Mouse (Mus musculus) T-helper 17 cell (primary cell): ENCODE measurements around the gene Elmod1.

Experiments used
- in situ Hi-C, 2 experiments: fragments of 300-600 bp; cut with MboI, MseI; formaldehyde crosslinking; loops; 1 replicate in 1 of 2; 2 replicates in 1 of 2; pipeline ENCODE4 v1.15.1; 2025; ENCODE audit warnings: high pct_unique_total_duplicates in 2 of 2

Elmod1 gene

DNA sequence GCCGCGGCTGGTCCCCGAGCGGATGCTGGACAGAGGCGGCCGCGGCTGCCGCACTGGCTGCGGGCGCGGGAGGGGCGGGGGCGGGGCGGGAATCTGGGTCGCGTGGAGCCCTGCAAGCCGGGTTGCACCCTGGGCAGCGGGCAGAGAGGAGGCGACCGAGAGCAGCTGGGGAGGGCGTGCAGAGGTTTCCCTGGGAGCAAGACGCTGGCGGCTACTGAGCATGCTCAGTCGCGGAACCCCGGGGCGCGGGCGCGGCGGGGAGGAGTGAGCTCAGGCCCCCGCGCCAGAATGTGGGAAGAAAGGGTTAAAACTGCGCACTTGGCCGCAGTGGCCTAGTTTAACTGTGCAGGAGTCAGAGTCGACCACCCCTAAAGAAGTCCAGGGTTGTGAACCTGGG, at the start of gene Elmod1:
Elmod1 (minus strand) TSS at position 180 of the 397 bp plus-strand sequence.
- in situ Hi-C loops, result loop anchor here (5.0 to 25.0 kb wide), 3 partner anchors 138 to 837 kb away; no protein-coding TSS in a partner anchor

DNA sequence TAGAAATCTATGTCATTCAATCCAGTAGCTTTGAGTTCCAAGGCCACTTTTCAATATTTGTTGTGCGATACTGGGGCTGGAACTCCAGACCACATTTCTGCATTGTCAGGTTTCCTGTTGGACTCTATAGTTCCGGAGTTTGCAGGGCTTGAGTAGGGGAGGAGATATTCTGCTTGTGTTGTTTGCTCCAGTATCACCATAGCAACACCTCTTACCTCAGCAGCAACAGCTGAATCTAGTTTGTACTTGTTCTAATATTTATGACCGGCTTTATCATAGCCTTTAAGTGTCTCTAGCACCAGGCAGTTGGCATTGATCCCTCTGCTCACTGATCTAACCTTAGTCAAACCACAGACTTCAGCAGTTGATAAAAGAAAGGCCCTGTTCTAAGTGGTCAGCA, 47.7 kb upstream of the Elmod1 start:
- in situ Hi-C loops, result no loop called here

- in situ Hi-C loops, result loop anchor here in 1 of 2 experiments (25.0 kb wide), 2 partner anchors 157 to 818 kb away; no protein-coding TSS in a partner anchor
These were observed 19.4 kb upstream of the Elmod1 start for GRCm38 (mm10) chr9:53994528-53994927.

GRCm38 (mm10) chr9:53992567-53992966, 17.5 kb upstream of the Elmod1 start:
- in situ Hi-C loops, result loop anchor here in 1 of 2 experiments (25.0 kb wide), 2 partner anchors 155 to 820 kb away; no protein-coding TSS in a partner anchor

GRCm38 (mm10) chr9:53990921-53991320, 15.8 kb upstream of the Elmod1 start:
- in situ Hi-C loops, result loop anchor here in 1 of 2 experiments (25.0 kb wide), 2 partner anchors 154 to 821 kb away; no protein-coding TSS in a partner anchor

GRCm38 (mm10) chr9:53986972-53987371, 11.9 kb upstream of the Elmod1 start:
- in situ Hi-C loops, result loop anchor here (5.0 to 25.0 kb wide), 5 partner anchors 50 to 825 kb away; no protein-coding TSS in a partner anchor

DNA sequence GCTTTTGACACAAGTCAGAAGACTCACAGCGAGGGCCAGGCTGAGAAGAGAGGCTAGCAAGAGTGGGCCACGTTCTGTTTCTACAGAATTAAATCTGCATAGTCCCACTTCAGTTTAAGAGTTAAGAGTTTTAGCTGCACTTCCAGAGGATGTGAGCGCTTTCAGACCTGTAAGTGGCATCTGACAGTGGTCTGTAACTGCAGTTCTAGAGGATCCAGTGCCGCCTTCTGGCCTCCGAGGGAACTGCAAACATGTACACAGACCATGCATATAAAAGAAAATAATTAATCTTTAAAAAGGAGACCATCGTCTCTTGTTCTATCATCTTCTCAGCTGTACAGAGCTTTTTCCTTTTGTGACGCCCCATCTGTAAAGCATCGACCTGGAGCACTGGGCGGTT, 9.8 kb upstream of the Elmod1 start:
- in situ Hi-C loops, result loop anchor here (5.0 to 25.0 kb wide), 5 partner anchors 48 to 827 kb away; no protein-coding TSS in a partner anchor

GRCm38 (mm10) chr9:53974328-53975121, 576 bp downstream of the Elmod1 start:
- in situ Hi-C loops, result loop anchor here (5.0 to 25.0 kb wide), 4 partner anchors 57 to 838 kb away; no protein-coding TSS in a partner anchor

DNA sequence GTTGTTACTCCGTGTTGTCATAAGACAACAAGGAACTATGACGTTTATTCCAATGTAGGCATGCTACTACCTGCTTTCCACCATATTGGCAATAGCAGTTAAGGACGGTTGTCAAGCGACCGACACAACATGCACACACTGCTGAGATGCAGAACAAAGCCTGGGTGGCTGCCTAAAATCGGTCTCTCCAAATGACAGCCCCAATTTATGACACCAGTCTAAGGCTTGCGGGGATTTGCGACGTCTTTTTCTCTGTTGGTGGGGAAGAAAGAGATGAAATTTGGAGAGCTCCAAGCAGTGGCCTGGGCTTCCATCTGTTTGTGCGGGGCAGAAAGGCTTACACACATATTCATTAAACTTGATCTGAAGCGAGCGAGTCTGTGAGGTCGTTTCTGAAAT, 1.2 kb downstream of the Elmod1 start:
- in situ Hi-C loops, result loop anchor here in 1 of 2 experiments (5.0 kb wide), 1 partner anchor 57 kb away; no protein-coding TSS in a partner anchor

GRCm38 (mm10) chr9:53973241-53973640, 1.9 kb downstream of the Elmod1 start:
- in situ Hi-C loops, result loop anchor here in 1 of 2 experiments (5.0 kb wide), 1 partner anchor 56 kb away; no protein-coding TSS in a partner anchor

GRCm38 (mm10) chr9:53972358-53972757, 2.7 kb downstream of the Elmod1 start:
- in situ Hi-C loops, result loop anchor here in 1 of 2 experiments (5.0 kb wide), 1 partner anchor 55 kb away; no protein-coding TSS in a partner anchor

DNA sequence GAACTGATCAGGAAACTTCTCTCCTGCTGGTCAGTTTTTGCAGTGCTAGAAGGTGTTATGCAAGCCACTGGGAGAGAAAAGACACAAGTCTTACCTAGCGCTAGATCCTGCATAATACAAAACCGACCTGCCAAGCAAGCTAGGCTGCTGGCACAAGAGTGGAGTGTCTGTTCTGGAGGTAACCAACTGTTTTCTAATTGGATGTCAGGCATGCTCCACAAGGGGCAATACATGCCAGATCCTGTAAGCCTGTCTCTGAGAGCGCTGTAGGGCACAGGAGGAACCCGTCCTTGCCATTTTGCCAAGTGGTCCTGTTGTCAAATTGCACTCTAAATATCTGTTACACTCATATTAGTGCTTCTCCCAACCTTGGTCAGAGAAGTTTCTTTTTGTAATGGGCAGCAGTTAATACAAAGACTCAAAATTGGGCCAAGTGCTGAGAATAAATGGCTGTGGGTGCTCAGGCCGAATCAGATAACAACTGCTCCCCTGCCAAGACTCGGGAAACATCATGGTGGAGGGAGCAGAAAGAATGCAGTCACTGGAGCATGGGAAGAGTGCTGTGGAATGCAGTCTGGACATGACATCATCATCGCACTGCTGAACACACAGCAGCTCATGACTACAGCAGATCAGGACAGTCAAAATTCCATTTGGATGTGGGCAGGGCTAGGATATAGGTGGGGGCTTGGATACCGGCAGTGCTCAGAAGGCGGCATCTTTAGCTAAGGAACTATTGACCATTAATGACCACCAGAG, 7.3 kb downstream of the Elmod1 start:
- in situ Hi-C loops, result no loop called here

DNA sequence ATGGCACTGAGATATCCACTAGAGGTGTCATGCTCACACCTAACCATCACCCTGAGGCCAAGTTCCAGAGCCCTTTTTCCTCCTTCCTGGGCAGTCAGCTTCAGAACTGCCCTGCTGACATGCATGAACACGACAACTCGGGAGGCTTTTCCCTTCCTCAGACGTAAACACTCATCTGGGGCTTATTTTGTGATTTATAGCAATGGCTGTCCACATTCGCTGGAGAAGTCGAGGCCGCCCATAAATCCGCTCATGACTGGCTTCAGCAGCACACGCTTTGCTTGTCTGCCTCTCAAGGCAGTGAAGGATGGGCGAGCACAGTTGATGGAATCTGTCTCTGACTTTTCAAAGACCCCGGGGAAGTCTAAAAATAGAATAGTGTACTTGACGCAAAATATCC, 18.1 kb downstream of the Elmod1 start:
- in situ Hi-C loops, result no loop called here

GRCm38 (mm10) chr9:53954853-53955252, 20.2 kb downstream of the Elmod1 start:
- in situ Hi-C loops, result no loop called here

DNA sequence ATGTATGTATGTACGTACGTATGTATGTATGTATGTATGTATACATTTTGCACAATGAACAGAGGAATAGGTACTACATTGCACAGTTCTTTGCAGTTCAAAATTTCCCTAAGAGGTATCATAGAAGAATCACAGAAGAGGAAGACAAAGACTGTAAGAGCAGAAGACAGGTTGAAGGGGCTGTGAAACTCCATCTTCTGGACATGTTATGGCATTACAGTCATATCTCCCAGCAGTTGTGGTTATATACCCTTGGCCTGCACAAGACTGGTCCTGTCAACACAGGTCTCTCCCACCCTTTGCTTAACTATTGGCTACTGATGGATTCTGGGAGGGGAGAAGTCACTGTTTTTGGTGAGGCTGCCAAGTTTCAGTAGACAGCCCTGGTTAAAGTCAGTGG, 27.6 kb downstream of the Elmod1 start:
- in situ Hi-C loops, result no loop called here

- in situ Hi-C loops, result loop anchor here (5.0 kb wide), 1 partner anchor 49 kb away; no protein-coding TSS in a partner anchor
These were observed 36.5 kb downstream of the Elmod1 start for GRCm38 (mm10) chr9:53938555-53938954.

GRCm38 (mm10) chr9:53934179-53934578, 40.9 kb downstream of the Elmod1 start:
- in situ Hi-C loops, result no loop called here

GRCm38 (mm10) chr9:53933375-53933774, 41.7 kb downstream of the Elmod1 start:
- in situ Hi-C loops, result no loop called here

- in situ Hi-C loops, result no loop called here
These were observed 44.2 kb downstream of the Elmod1 start for GRCm38 (mm10) chr9:53930906-53931305.

DNA sequence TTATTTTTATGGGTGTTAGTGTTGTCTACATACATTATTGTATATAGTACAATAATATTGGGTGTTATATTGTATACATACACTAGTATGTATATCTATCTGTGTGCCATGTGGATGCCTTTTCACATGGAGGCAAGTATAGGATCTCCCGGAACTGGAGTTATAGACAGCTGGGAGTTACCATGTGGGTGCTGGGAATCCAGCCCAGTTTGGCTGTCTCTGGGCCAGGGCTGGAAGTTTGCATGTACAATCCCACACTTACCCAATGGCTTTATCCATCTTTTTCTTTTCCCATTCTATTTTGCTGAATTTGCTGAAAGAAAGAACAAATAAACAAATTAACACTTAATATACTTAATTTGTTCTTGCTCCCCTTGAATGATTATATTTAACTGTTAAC, 54.0 kb downstream of the Elmod1 start:
- in situ Hi-C loops, result no loop called here

GRCm38 (mm10) chr9:53915929-53916721, 59.0 kb downstream of the Elmod1 start:
- in situ Hi-C loops, result loop anchor here (5.0 to 10.0 kb wide), 2 partner anchors 56 to 1799 kb away; no protein-coding TSS in a partner anchor
